Mouse (Mus musculus) hindbrain, embryonic 14.5 days (tissue): ENCODE data around the gene Gli3. TPM values are rescaled to one million over a fixed set of nuclear protein-coding genes. Genes with fewer than 3 reads are reported as not detected.
A peak's percentile ranks its signal among the peaks of the same experiment; 100 is the strongest.

Experiments used
- ATAC-seq: fragments of 200-750 bp; cut with Nextera tagmentation; 2 replicates; pipeline ENCODE4 v1.8.0; 2017; ENCODE audit warnings: moderate number of reproducible peaks, mild to moderate bottlenecking, moderate TSS enrichment, moderate library complexity; ENCODE audit not compliant: low FRiP score
- DNase-seq: peaks from one replicate; pipeline ENCODE4 v3.0.0-alpha.2; 2015; ENCODE audit warnings: low spot score
- H3K27ac ChIP-seq: fragments of 300-500 bp; sonication (generic); 2 replicates; pipeline ENCODE4 v1.5.1; 2014; ENCODE audit warnings: mild to moderate bottlenecking, moderate library complexity
- H3K27me3 ChIP-seq: fragments of 300-500 bp; sonication (generic); 2 replicates; pipeline ENCODE4 v1.6.1; 2014; ENCODE audit warnings: mild to moderate bottlenecking, low read length, mixed read lengths; ENCODE audit not compliant: control insufficient read depth, insufficient read depth
- H3K36me3 ChIP-seq: fragments of 300-500 bp; sonication (generic); replicated peaks from 2 replicates; pipeline ENCODE4 v1.6.1; 2014; ENCODE audit not compliant: control insufficient read depth, insufficient read depth
- H3K4me1 ChIP-seq: fragments of 300-500 bp; sonication (generic); replicated peaks from 2 replicates; pipeline ENCODE4 v1.6.1; 2014; ENCODE audit warnings: antibody characterized with exemption, low read length, mixed read lengths; ENCODE audit not compliant: control insufficient read depth, insufficient read depth
- H3K4me2 ChIP-seq: fragments of 300-500 bp; sonication (generic); replicated peaks from 2 replicates; pipeline ENCODE4 v1.6.1; 2014; ENCODE audit warnings: mild to moderate bottlenecking, moderate library complexity
- H3K4me3 ChIP-seq: fragments of 300-500 bp; sonication (generic); replicated peaks from 2 replicates; pipeline ENCODE4 v1.5.1; 2014; ENCODE audit warnings: mild to moderate bottlenecking, low read length
- H3K9ac ChIP-seq: fragments of 300-500 bp; sonication (generic); 2 replicates; pipeline ENCODE4 v1.6.1; 2014
- H3K9me3 ChIP-seq: fragments of 300-500 bp; sonication (generic); 2 replicates; pipeline ENCODE4 v1.6.1; 2016; ENCODE audit warnings: low read length; ENCODE audit not compliant: control insufficient read depth
- WGBS: fragments of 180-500 bp; shearing (Covaris S2); extraction: QIAGEN DNeasy Blood & Tissue Kit; methylation state at CpG from one replicate; pipeline ENCODE4 v1.1.7; 2014; 5-methylcytosine and 5-hydroxymethylcytosine counted together
- polyA plus RNA-seq: library from polyadenylated mRNA; unstranded; fragments of >200 nt; fragmentation: Nextera tagmentation; extraction: Ambion mirVana; gene quantifications from 2 replicates; pipeline ENCODE4 v1.2.1, GENCODE M21; 2014

Gli3 gene
- polyA plus RNA-seq, 1 experiment from 2014 or later: 4.2 TPM

- 4% methylated on average over 38 of the region's 38 CpGs for WGBS
- DNase-seq: peak; percentile 94
- peak overlapping the region; percentile 74 for H3K9ac ChIP-seq
- no peaks in the 10 kb centered on the region for H3K27me3 ChIP-seq
- peak; percentile 93 for ATAC-seq
- no peaks in the 10 kb centered on the region for H3K9me3 ChIP-seq
- H3K4me2 ChIP-seq: peak overlapping the region; percentile 62
- H3K36me3 ChIP-seq: no peaks in the 10 kb centered on the region
- H3K27ac ChIP-seq: peak overlapping the region; percentile 92
- H3K4me1 ChIP-seq: peaks cover 15% of the 10 kb centered on the region
- H3K4me3 ChIP-seq: peak overlapping the region; percentile 40
These were observed 296.0 kb downstream of the Gli3 start for GRCm38 (mm10) chr13:15758835-15759632.

- Histone ChIP-seq H3K4me3 (peak overlapping the region; percentile 40), H3K27me3 (no peaks in the 10 kb centered on the region), H3K4me1 (peaks cover 15% of the 10 kb centered on the region), H3K36me3 (no peaks in the 10 kb centered on the region), H3K4me2 (peak overlapping the region; percentile 62), H3K27ac (peak overlapping the region; percentile 92), H3K9me3 (no peaks in the 10 kb centered on the region), H3K9ac (peak overlapping the region; percentile 74)
- ATAC-seq (peak; percentile 41), DNase-seq (no peak)
- WGBS: 12% methylated on average over 10 of the region's 10 CpGs
These were observed 296.8 kb downstream of the Gli3 start for GRCm38 (mm10) chr13:15759633-15760441.

- Histone ChIP-seq H3K9me3 (no peaks in the 10 kb centered on the region), H3K27ac (no peak overlapping the region), H3K9ac (no peak overlapping the region), H3K36me3 (no peaks in the 10 kb centered on the region), H3K27me3 (no peaks in the 10 kb centered on the region), H3K4me3 (no peak overlapping the region), H3K4me2 (no peak overlapping the region), H3K4me1 (peaks cover 15% of the 10 kb centered on the region)
- no peak for ATAC-seq
- DNase-seq: no peak
- 89% methylated on average over 4 of the region's 4 CpGs for WGBS
These were observed 299.3 kb downstream of the Gli3 start for GRCm38 (mm10) chr13:15762291-15762690.

GRCm38 (mm10) chr13:15762901-15763417, 299.9 kb downstream of the Gli3 start:
- no peak for ATAC-seq
- no peak overlapping the region for H3K27ac ChIP-seq
- H3K4me2 ChIP-seq: no peak overlapping the region
- no peak overlapping the region for H3K4me3 ChIP-seq
- H3K9me3 ChIP-seq: no peaks in the 10 kb centered on the region
- peaks cover 15% of the 10 kb centered on the region for H3K4me1 ChIP-seq
- peak; percentile 83 for DNase-seq
- 40% methylated on average over 6 of the region's 6 CpGs for WGBS
- H3K27me3 ChIP-seq: no peaks in the 10 kb centered on the region
- no peak overlapping the region for H3K9ac ChIP-seq
- H3K36me3 ChIP-seq: no peaks in the 10 kb centered on the region

- no peaks in the 10 kb centered on the region for H3K4me1 ChIP-seq
- ATAC-seq (no peak), DNase-seq (no peak)
- no peaks in the 10 kb centered on the region for H3K9me3 ChIP-seq
- H3K4me2 ChIP-seq: no peak overlapping the region
- no peak overlapping the region for H3K27ac ChIP-seq
- no peaks in the 10 kb centered on the region for H3K27me3 ChIP-seq
- no peaks in the 10 kb centered on the region for H3K36me3 ChIP-seq
- H3K4me3 ChIP-seq: no peak overlapping the region
- no peak overlapping the region for H3K9ac ChIP-seq
- 86% methylated on average over 6 of the region's 6 CpGs for WGBS
These were observed 314.6 kb downstream of the Gli3 start for GRCm38 (mm10) chr13:15777624-15778023.
